Mouse (Mus musculus) stomach, embryonic 16.5 days (tissue): ENCODE data around the gene Sipa1l3. TPM values are rescaled to one million over a fixed set of nuclear protein-coding genes. Genes with fewer than 3 reads are reported as not detected.

Source experiments
- ATAC-seq: fragments of 200-750 bp; cut with Nextera tagmentation; 2 replicates; pipeline ENCODE4 v1.8.0; 2017; ENCODE audit warnings: moderate number of reproducible peaks, moderate TSS enrichment; ENCODE audit not compliant: insufficient read depth, low FRiP score
- H3K27ac ChIP-seq: fragments of 300-500 bp; sonication (generic); 2 replicates; pipeline ENCODE4 v1.5.1; 2014; ENCODE audit warnings: low read length
- H3K27me3 ChIP-seq: fragments of 300-500 bp; sonication (generic); 2 replicates; pipeline ENCODE4 v1.6.1; 2014; ENCODE audit warnings: low read length, control low read depth, mixed read lengths; ENCODE audit not compliant: control insufficient read depth, insufficient read depth
- H3K36me3 ChIP-seq: fragments of 300-500 bp; sonication (generic); 2 replicates; pipeline ENCODE4 v1.6.1; 2014; ENCODE audit warnings: low read length; ENCODE audit not compliant: control insufficient read depth, insufficient read depth
- H3K4me1 ChIP-seq: fragments of 300-500 bp; sonication (generic); 2 replicates; pipeline ENCODE4 v1.6.1; 2014; ENCODE audit warnings: low read length, control low read depth, mixed read lengths; ENCODE audit not compliant: control insufficient read depth, insufficient read depth
- H3K4me2 ChIP-seq: fragments of 300-500 bp; sonication (generic); 2 replicates; pipeline ENCODE4 v1.6.1; 2014; ENCODE audit warnings: low read depth, low read length, mixed read lengths
- H3K4me3 ChIP-seq: fragments of 300-500 bp; sonication (generic); replicated peaks from 2 replicates; pipeline ENCODE4 v1.5.1; 2014; ENCODE audit warnings: mild to moderate bottlenecking, low read length
- H3K9ac ChIP-seq: fragments of 300-500 bp; sonication (generic); 2 replicates; pipeline ENCODE4 v1.6.1; 2014; ENCODE audit warnings: low read length
- H3K9me3 ChIP-seq: fragments of 300-500 bp; sonication (generic); replicated peaks from 2 replicates; pipeline ENCODE4 v1.6.1; 2016; ENCODE audit warnings: low read length, control low read depth; ENCODE audit not compliant: control insufficient read depth
- WGBS: fragments of 180-500 bp; shearing (Covaris S2); extraction: QIAGEN DNeasy Blood & Tissue Kit; methylation state at CpG from one replicate; pipeline ENCODE4 v1.1.7; 2014; 5-methylcytosine and 5-hydroxymethylcytosine counted together
- polyA plus RNA-seq: library from polyadenylated mRNA; unstranded; fragments of >200 nt; fragmentation: Nextera tagmentation; extraction: Ambion mirVana; gene quantifications from 2 replicates; pipeline ENCODE4 v1.2.1, GENCODE M21; 2015

Gene Sipa1l3
- polyA plus RNA-seq, 1 experiment from 2014 or later = 22.2 TPM

DNA sequence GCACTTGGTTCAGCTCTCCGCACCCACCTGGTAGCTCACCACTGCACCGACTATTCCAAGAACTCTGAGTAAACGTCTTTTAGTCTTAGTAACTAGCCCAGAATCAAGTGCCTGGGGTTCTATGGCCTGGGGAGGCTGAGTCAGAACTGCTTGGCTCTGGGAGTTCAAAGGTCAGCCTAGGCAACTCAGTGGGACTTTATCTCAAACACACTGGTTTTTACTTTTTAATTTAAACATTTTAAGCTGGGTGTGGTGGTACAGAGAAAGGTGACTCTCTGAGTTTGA is 27.0 kb downstream of the Sipa1l3 start:
- H3K27ac ChIP-seq = peak overlapping the region; percentile 55; the same call in 1 of the 2 replicates
- ATAC-seq = no peak; the same call in 1 of the 2 replicates

GRCm38 (mm10) chr7:29490704-29491470 is 27.6 kb downstream of the Sipa1l3 start:
- H3K4me3 ChIP-seq = no peak overlapping the region
- no peaks in the 10 kb centered on the region for H3K36me3 ChIP-seq
- no peak overlapping the region for H3K4me2 ChIP-seq
- peaks cover 35% of the 10 kb centered on the region for H3K4me1 ChIP-seq
- H3K9ac ChIP-seq = no peak overlapping the region
- no peak for ATAC-seq
- WGBS = 69% methylated on average over 8 of the region's 8 CpGs
- H3K27ac ChIP-seq = peak overlapping the region; percentile 83
- H3K9me3 ChIP-seq = no peaks in the 10 kb centered on the region
- H3K27me3 ChIP-seq = no peaks in the 10 kb centered on the region

More for the DNA sequence above, 27.0 kb downstream of the Sipa1l3 start:
- no peak overlapping the region for H3K9ac ChIP-seq
- H3K4me1 ChIP-seq = peaks cover 38% of the 10 kb centered on the region
- H3K4me2 ChIP-seq = no peak overlapping the region
- no peak overlapping the region for H3K4me3 ChIP-seq
- no peaks in the 10 kb centered on the region for H3K36me3 ChIP-seq
- H3K9me3 ChIP-seq = no peaks in the 10 kb centered on the region
- no peaks in the 10 kb centered on the region for H3K27me3 ChIP-seq
- 55% methylated on average over 3 of the region's 3 CpGs for WGBS

- Histone ChIP-seq H3K4me3 (no peak overlapping the region), H3K27me3 (no peaks in the 10 kb centered on the region), H3K36me3 (no peaks in the 10 kb centered on the region), H3K9me3 (no peaks in the 10 kb centered on the region), H3K27ac (peak overlapping the region; percentile 83), H3K4me2 (no peak overlapping the region; the same call in 1 of the 2 replicates), H3K9ac (peak overlapping the region; percentile 1; the same call in 1 of the 2 replicates), H3K4me1 (peaks cover 35% of the 10 kb centered on the region)
- 19% methylated on average over 7 of the region's 7 CpGs for WGBS
- ATAC-seq = peak; percentile 18; the same call in 1 of the 2 replicates
Measured at GRCm38 (mm10) chr7:29489851-29490250, 28.6 kb downstream of the Sipa1l3 start.

GRCm38 (mm10) chr7:29489364-29489763 is 29.1 kb downstream of the Sipa1l3 start:
- H3K27me3 ChIP-seq = no peaks in the 10 kb centered on the region
- 38% methylated on average over 3 of the region's 3 CpGs for WGBS
- peaks cover 35% of the 10 kb centered on the region for H3K4me1 ChIP-seq
- no peaks in the 10 kb centered on the region for H3K36me3 ChIP-seq
- peak overlapping the region; percentile 83; the same call in 1 of the 2 replicates for H3K27ac ChIP-seq
- H3K4me2 ChIP-seq = no peak overlapping the region
- no peak for ATAC-seq
- no peak overlapping the region for H3K4me3 ChIP-seq
- H3K9me3 ChIP-seq = no peaks in the 10 kb centered on the region
- no peak overlapping the region for H3K9ac ChIP-seq

- H3K4me1 ChIP-seq = peaks cover 38% of the 10 kb centered on the region
- H3K36me3 ChIP-seq = no peaks in the 10 kb centered on the region
- H3K4me2 ChIP-seq = no peak overlapping the region
- no peaks in the 10 kb centered on the region for H3K9me3 ChIP-seq
- no peak overlapping the region for H3K27ac ChIP-seq
- no peak overlapping the region for H3K4me3 ChIP-seq
- H3K27me3 ChIP-seq = no peaks in the 10 kb centered on the region
- 81% methylated on average over 3 of the region's 3 CpGs for WGBS
- H3K9ac ChIP-seq = no peak overlapping the region
- no peak for ATAC-seq
Measured at GRCm38 (mm10) chr7:29486753-29487152, 31.7 kb downstream of the Sipa1l3 start.

DNA sequence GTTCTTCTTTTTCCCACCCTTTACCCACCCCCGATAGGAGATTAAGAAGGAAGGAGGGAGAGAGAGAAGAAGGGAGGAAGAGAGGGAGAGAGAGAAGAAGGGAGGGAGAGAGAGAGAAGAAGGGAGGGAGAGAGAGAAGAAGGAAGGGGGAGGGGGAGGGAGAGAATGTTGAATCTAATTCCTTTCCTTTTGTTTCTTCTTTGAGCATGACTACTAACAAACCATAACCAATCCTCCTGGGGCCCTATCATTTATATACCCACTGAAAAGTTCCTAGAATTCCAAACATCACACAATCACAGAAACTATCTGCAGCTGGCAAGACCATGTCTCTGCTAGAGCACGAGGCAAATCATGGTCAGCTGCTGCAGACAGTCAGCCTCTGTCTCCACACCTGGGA is 32.7 kb downstream of the Sipa1l3 start:
- Histone ChIP-seq H3K9me3 (no peaks in the 10 kb centered on the region), H3K36me3 (no peaks in the 10 kb centered on the region), H3K4me2 (no peak overlapping the region), H3K9ac (no peak overlapping the region), H3K4me3 (no peak overlapping the region), H3K27me3 (no peaks in the 10 kb centered on the region), H3K27ac (no peak overlapping the region), H3K4me1 (peaks cover 40% of the 10 kb centered on the region)
- 59% methylated on average over 2 of the region's 2 CpGs for WGBS
- no peak for ATAC-seq

DNA sequence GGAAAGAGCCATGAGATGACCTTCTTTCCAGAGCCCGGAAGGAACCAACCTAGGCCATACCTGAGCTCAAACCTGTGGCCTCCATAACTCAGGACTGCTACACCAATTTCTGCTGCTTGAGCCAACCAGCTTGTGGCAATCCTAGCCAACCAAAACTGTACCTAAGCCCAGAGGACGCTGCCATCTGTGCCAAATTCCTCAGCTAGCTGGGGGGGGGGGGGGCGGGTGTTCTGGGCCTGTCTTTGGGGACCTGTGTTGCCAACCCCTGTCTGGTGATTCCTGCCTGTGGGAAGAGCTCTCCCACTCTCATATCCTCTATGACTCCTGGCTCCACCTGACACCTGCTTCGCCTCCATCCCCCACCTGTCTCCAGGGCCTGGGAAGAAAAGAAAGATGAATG is 34.9 kb downstream of the Sipa1l3 start:
- H3K27me3 ChIP-seq = no peaks in the 10 kb centered on the region
- H3K9ac ChIP-seq = peak overlapping the region; percentile 36; the same call in 1 of the 2 replicates
- H3K4me1 ChIP-seq = peaks cover 35% of the 10 kb centered on the region
- WGBS = 66% methylated on average over 4 of the region's 4 CpGs
- H3K4me2 ChIP-seq = no peak overlapping the region
- no peak overlapping the region for H3K4me3 ChIP-seq
- H3K27ac ChIP-seq = peak overlapping the region; percentile 65
- H3K9me3 ChIP-seq = no peaks in the 10 kb centered on the region
- H3K36me3 ChIP-seq = no peaks in the 10 kb centered on the region
- no peak for ATAC-seq

DNA sequence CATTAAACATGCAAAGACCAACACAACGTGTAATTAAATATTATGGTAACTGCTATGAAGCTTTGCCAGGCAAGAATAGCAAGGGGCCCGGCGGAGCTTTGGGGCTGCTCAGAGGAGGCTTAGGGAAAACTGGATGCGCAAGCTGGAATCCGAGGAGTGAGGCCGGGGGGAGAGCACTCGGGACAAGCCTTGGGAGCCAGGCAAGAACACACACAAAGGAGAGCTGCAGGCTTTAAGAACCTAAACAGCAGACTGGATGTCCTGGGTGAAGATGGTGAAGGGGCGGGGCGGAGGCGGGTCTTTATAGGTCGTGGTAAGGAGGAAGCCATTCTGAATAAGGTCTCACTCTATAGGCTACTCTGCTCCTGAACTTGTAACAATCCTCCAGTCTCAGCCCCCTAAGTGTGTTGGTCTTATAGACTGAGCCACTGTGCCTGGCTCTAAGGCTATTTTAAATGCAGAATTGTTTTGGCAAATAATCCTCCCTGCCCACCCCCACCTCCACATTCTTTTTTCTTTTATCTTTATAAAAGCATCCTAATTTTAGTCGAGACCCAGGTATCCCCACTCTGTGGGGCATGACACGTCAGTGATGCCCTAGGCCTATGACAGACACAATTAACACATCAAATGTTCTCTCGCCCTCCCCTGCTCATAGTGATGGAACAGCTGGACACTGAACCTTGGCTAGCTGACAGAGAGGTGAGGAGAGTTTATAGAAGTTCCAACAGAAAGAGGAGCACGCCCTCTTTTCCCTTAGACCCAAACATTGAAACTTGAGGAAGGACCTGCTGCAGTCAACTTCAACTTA is 36.9 kb downstream of the Sipa1l3 start:
- ATAC-seq = peak; percentile 72; the same call in 1 of the 2 replicates
- Histone ChIP-seq H3K4me1 (peaks cover 30% of the 10 kb centered on the region), H3K4me2 (peak overlapping the region; percentile 16), H3K36me3 (no peaks in the 10 kb centered on the region), H3K4me3 (no peak overlapping the region), H3K9ac (peak overlapping the region; percentile 47; the same call in 1 of the 2 replicates), H3K27me3 (no peaks in the 10 kb centered on the region), H3K9me3 (no peaks in the 10 kb centered on the region), H3K27ac (peak overlapping the region; percentile 85)
- WGBS = 37% methylated on average over 15 of the region's 15 CpGs
